In genomic region chr6:127540517-127540916, GRCm38 (mm10) we compare ENCODE assay signal across 23 mouse cellular contexts.
"Had no signal": no experiment of that assay in that cellular context is flagged by ENCODE, and none has a peak within 500 bp of the region (broad histone marks: within the 10 kb centered on the region; RNA-seq: fewer than 3 reads in every experiment).

No protein-coding gene starts in this region.

- H3K9ac ChIP-seq: forebrain, postnatal 0 days; heart, embryonic 12.5 days; hindbrain, embryonic 12.5 days; hindbrain, embryonic 14.5 days; intestine, embryonic 15.5 days; limb, embryonic 13.5 days; limb, embryonic 15.5 days had no signal

- H3K27me3 ChIP-seq: hindbrain, embryonic 12.5 days had no signal

- DNase-seq: forebrain, postnatal 0 days; gastrocnemius, postnatal 14 days; gastrocnemius, postnatal 36 days; heart, adult 2 months; heart, postnatal 10 days; heart, postnatal 4 days; kidney, adult 18-20 months; kidney, adult 8-10 months; kidney, postnatal 10 days; kidney, postnatal 4 days; layer of hippocampus, postnatal 36 days; left cerebral cortex, postnatal 4 days had no signal

- ATAC-seq: forebrain, postnatal 0 days; hindbrain, embryonic 16.5 days; inflammation-experienced regulatory T-cells, adult 6 months; intestine, embryonic 15.5 days; intestine, postnatal 0 days had no signal

- H3K27ac ChIP-seq: heart, adult 2 months; hindbrain, embryonic 10.5 days; hindbrain, embryonic 12.5 days; hindbrain, embryonic 14.5 days; intestine, embryonic 15.5 days; layer of hippocampus, adult 2 months; limb, embryonic 13.5 days; limb, embryonic 15.5 days had no signal

- H3K4me3 ChIP-seq: heart, adult 2 months; heart, embryonic 12.5 days; hindbrain, embryonic 10.5 days; hindbrain, embryonic 12.5 days; intestine, embryonic 15.5 days; layer of hippocampus, adult 2 months; limb, embryonic 13.5 days; limb, embryonic 15.5 days had no signal

- H3K9me3 ChIP-seq: heart, embryonic 12.5 days; hindbrain, embryonic 10.5 days; hindbrain, embryonic 12.5 days; intestine, embryonic 15.5 days; limb, embryonic 13.5 days; limb, embryonic 15.5 days had no signal

- H3K36me3 ChIP-seq: heart, embryonic 12.5 days; hindbrain, embryonic 10.5 days; hindbrain, embryonic 12.5 days; intestine, embryonic 15.5 days; limb, embryonic 13.5 days; limb, embryonic 15.5 days had no signal

- H3K4me1 ChIP-seq: heart, embryonic 12.5 days; hindbrain, embryonic 12.5 days; intestine, embryonic 15.5 days; limb, embryonic 15.5 days had no signal

- H3K4me2 ChIP-seq: heart, embryonic 12.5 days; hindbrain, embryonic 12.5 days; hindbrain, embryonic 14.5 days; intestine, embryonic 15.5 days; limb, embryonic 13.5 days; limb, embryonic 15.5 days had no signal
